Mouse (Mus musculus): ENCODE data around the gene Mypop. TPM values are rescaled to one million over a fixed set of nuclear protein-coding genes. Genes with fewer than 3 reads are reported as not detected.
A peak's percentile ranks its signal among the peaks of the same experiment; 100 is the strongest.

The Mypop gene
- polyA plus RNA-seq, 1 experiment from 2014 or later, result 4.9 TPM

DNA sequence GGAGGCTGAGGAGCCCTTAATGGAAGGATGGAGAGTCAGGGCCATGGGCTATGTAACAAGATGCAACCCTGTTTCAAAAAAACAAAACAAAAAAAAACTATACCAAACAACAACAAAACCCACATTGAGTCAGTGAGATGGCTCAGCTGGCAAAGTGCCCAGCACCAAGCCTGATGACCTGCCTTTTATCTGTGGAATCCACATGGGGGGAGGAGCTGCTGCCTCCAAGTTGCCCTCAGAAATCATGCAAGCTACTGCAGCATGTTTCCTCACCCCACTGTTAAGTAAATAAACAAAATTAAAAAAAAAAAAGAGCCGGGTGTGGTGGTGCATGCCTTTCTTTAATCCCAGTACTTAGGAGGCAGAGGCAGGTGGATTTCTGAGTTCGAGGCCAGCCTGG, 4.5 kb upstream of the Mypop start:
- 62% methylated on average over 2 of the region's 2 CpGs for WGBS
- H3K4me2 ChIP-seq (replicated peaks; ENCODE audit: low read depth, low read length), result no peak overlapping the region
- H3K9ac ChIP-seq (ENCODE audit: low read depth, low read length), result no peak overlapping the region
- ATAC-seq (ENCODE audit: low FRiP score, low TSS enrichment), result no peak
- peaks cover under 1% of the 10 kb centered on the region; the same call in 1 of the 2 replicates for H3K27me3 ChIP-seq (ENCODE audit: control insufficient read depth, insufficient read depth, low read length)
- peaks cover 2% of the 10 kb centered on the region; the same call in 1 of the 2 replicates for H3K4me1 ChIP-seq (ENCODE audit: control insufficient read depth, insufficient read depth, low read length)
- no peak overlapping the region for H3K4me3 ChIP-seq (ENCODE audit: low read length)
- H3K36me3 ChIP-seq (ENCODE audit: control insufficient read depth, insufficient read depth, low read length), result no peaks in the 10 kb centered on the region
- no peaks in the 10 kb centered on the region for H3K9me3 ChIP-seq (ENCODE audit: control insufficient read depth, low read length)
- H3K27ac ChIP-seq (ENCODE audit: low read depth, low read length), result no peak overlapping the region

DNA sequence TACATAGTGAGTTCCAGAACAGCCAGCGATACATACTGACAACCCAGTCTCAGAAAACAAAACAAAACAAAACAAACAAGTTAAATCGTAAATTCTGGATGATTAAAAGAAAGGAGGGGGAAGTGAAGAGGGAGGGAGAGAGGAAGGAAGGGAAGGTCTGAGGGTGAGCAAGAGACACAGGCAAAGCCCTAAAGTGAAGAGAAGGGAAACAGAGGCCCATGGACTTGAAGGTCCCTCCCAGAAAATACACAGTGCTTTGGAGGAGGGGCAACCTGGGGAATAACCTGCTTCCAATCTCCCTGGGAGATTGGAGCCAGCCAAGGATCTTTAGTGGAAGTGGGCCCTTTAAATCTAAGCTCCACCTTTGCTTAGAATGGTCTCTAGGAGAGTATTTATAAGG, 3.9 kb upstream of the Mypop start, which contains the start of gene Nanos2:
Nanos2 (plus strand) TSS at position 301 of the 400 bp plus-strand sequence.
- Histone ChIP-seq H3K9me3 (ENCODE audit: control insufficient read depth, low read length) (no peaks in the 10 kb centered on the region), H3K4me1 (ENCODE audit: control insufficient read depth, insufficient read depth, low read length) (peaks cover 6% of the 10 kb centered on the region; the same call in 1 of the 2 replicates), H3K4me3 (ENCODE audit: low read length) (no peak within 1 kb of the TSS), H3K27me3 (ENCODE audit: control insufficient read depth, insufficient read depth, low read length) (peaks cover 5% of the 10 kb centered on the region; the same call in 1 of the 2 replicates), H3K36me3 (ENCODE audit: control insufficient read depth, insufficient read depth, low read length) (no peaks in the 10 kb centered on the region), H3K9ac (ENCODE audit: low read depth, low read length) (no peak within 1 kb of the TSS), H3K4me2 (replicated peaks; ENCODE audit: low read depth, low read length) (no peak within 1 kb of the TSS), H3K27ac (ENCODE audit: low read depth, low read length) (no peak within 1 kb of the TSS)
- no peak for ATAC-seq (ENCODE audit: low FRiP score, low TSS enrichment)
- WGBS, result 57% methylated on average over 2 of the region's 2 CpGs

DNA sequence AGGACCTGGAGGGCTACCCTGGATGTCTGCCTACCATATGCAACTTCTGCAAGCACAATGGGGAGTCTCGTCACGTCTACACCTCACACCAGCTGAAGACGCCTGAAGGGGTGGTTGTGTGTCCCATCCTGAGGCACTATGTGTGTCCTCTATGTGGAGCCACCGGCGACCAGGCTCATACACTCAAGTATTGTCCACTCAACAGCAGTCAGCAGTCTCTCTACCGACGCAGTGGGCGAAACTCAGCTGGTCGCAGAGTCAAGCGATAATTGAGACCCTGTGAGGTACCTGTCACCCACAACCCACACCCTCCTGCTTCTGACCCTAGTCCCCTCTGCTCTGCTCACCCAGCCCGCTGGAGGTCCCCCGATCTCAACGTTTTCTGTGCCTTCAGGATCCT, 3.3 kb upstream of the Mypop start:
- no peak overlapping the region for H3K9ac ChIP-seq (ENCODE audit: low read depth, low read length)
- no peak overlapping the region for H3K4me2 ChIP-seq (replicated peaks; ENCODE audit: low read depth, low read length)
- H3K4me3 ChIP-seq (ENCODE audit: low read length), result no peak overlapping the region
- no peaks in the 10 kb centered on the region for H3K36me3 ChIP-seq (ENCODE audit: control insufficient read depth, insufficient read depth, low read length)
- WGBS, result 77% methylated on average over 13 of the region's 13 CpGs
- no peaks in the 10 kb centered on the region for H3K9me3 ChIP-seq (ENCODE audit: control insufficient read depth, low read length)
- peaks cover 6% of the 10 kb centered on the region; the same call in 1 of the 2 replicates for H3K4me1 ChIP-seq (ENCODE audit: control insufficient read depth, insufficient read depth, low read length)
- H3K27me3 ChIP-seq (ENCODE audit: control insufficient read depth, insufficient read depth, low read length), result peaks cover 8% of the 10 kb centered on the region
- no peak overlapping the region for H3K27ac ChIP-seq (ENCODE audit: low read depth, low read length)
- no peak for ATAC-seq (ENCODE audit: low FRiP score, low TSS enrichment)

DNA sequence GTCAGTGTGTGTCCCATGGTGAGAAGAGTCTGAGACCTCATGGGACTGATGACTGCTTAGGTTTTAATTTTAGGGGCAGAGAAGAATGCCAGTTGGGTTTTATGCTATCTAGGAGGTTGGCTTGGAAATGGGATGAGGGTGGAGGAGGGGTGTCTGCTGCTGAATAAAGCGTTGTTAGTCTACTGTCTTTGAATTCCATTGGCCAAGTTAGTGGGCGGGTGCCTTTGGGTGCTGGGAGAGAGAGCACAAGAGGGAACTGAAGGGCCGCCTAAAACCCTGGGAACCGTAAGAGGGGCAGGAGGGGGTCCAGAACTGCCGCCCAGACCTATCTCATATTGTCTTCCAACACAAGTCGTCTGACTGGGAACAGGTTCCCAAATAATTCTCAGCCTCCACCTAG, 2.3 kb upstream of the Mypop start:
- Histone ChIP-seq H3K9me3 (ENCODE audit: control insufficient read depth, low read length) (no peaks in the 10 kb centered on the region), H3K9ac (ENCODE audit: low read depth, low read length) (no peak overlapping the region), H3K4me2 (replicated peaks; ENCODE audit: low read depth, low read length) (no peak overlapping the region), H3K36me3 (ENCODE audit: control insufficient read depth, insufficient read depth, low read length) (0 out of 2 replicates have a peak, but pooled peaks cover 3% of the 10 kb centered on the region), H3K4me3 (ENCODE audit: low read length) (no peak overlapping the region), H3K27ac (ENCODE audit: low read depth, low read length) (no peak overlapping the region), H3K4me1 (ENCODE audit: control insufficient read depth, insufficient read depth, low read length) (peaks cover 6% of the 10 kb centered on the region; the same call in 1 of the 2 replicates), H3K27me3 (ENCODE audit: control insufficient read depth, insufficient read depth, low read length) (peaks cover 8% of the 10 kb centered on the region)
- ATAC-seq (ENCODE audit: low FRiP score, low TSS enrichment), result no peak
- WGBS, result 71% methylated on average over 6 of the region's 6 CpGs

DNA sequence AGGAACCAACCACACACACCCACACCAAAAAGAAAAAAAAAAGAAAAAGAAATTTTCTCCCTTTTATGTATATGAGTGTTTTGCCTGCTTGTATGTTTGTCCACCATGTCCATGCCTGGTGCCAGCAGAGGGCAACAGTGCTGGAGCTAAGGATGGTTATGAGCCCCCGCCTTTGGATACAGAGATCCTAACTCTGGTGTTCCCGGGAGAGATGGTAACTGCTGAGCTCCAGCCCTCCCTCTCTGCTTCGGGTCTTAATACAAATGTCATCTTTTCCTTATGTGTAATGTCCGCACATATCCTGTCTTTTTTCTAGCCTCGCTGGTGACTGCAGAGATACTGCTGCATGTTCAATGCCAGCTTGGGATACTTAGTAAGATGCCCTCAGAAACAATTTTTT, 1.1 kb upstream of the Mypop start:
- Histone ChIP-seq H3K27ac (ENCODE audit: low read depth, low read length) (peak overlapping the region; percentile 69; the same call in 1 of the 2 replicates), H3K4me2 (replicated peaks; ENCODE audit: low read depth, low read length) (peak overlapping the region; percentile 84), H3K27me3 (ENCODE audit: control insufficient read depth, insufficient read depth, low read length) (peaks cover 8% of the 10 kb centered on the region), H3K9me3 (ENCODE audit: control insufficient read depth, low read length) (no peaks in the 10 kb centered on the region), H3K4me1 (ENCODE audit: control insufficient read depth, insufficient read depth, low read length) (peaks cover 6% of the 10 kb centered on the region; the same call in 1 of the 2 replicates), H3K4me3 (ENCODE audit: low read length) (peak overlapping the region; percentile 52), H3K9ac (ENCODE audit: low read depth, low read length) (no peak overlapping the region), H3K36me3 (ENCODE audit: control insufficient read depth, insufficient read depth, low read length) (0 out of 2 replicates have a peak, but pooled peaks cover 4% of the 10 kb centered on the region)
- ATAC-seq (ENCODE audit: low FRiP score, low TSS enrichment), result no peak
- WGBS, result 13% methylated on average over 5 of the region's 5 CpGs

GRCm38 (mm10) chr7:18991660-18992293, 732 bp downstream of the Mypop start:
- peaks cover 9% of the 10 kb centered on the region; the same call in 1 of the 2 replicates for H3K4me1 ChIP-seq (ENCODE audit: control insufficient read depth, insufficient read depth, low read length)
- 0 out of 2 replicates have a peak, but pooled peaks cover 4% of the 10 kb centered on the region for H3K36me3 ChIP-seq (ENCODE audit: control insufficient read depth, insufficient read depth, low read length)
- no peaks in the 10 kb centered on the region for H3K9me3 ChIP-seq (ENCODE audit: control insufficient read depth, low read length)
- H3K27ac ChIP-seq (ENCODE audit: low read depth, low read length), result no peak overlapping the region
- peak overlapping the region; percentile 84 for H3K4me2 ChIP-seq (replicated peaks; ENCODE audit: low read depth, low read length)
- H3K9ac ChIP-seq (ENCODE audit: low read depth, low read length), result peak overlapping the region; percentile 58
- peak overlapping the region; percentile 52 for H3K4me3 ChIP-seq (ENCODE audit: low read length)
- H3K27me3 ChIP-seq (ENCODE audit: control insufficient read depth, insufficient read depth, low read length), result peaks cover 8% of the 10 kb centered on the region
- WGBS, result 1% methylated on average over 58 of the region's 59 CpGs
- peak; percentile 1; the same call in 1 of the 2 replicates for ATAC-seq (ENCODE audit: low FRiP score, low TSS enrichment)

DNA sequence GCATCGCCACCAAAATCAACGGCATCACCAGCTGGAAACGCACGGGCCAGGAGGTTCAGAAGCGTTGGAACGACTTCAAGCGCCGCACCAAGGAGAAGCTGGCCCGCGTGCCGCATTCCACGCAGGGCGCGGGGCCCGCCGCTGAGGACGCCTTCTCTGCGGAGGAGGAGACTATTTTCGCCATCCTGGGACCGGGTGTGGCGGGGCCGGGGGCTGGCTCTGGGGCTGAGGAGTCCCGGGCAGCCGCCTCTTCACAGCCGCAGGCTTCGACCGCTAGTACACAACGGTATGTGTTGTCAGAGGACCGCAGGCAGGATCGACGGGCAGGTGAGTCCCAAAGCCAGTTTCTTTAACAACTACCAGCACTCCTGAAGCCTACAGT, 1.2 kb downstream of the Mypop start:
- 0 out of 2 replicates have a peak, but pooled peaks cover 4% of the 10 kb centered on the region for H3K36me3 ChIP-seq (ENCODE audit: control insufficient read depth, insufficient read depth, low read length)
- H3K4me1 ChIP-seq (ENCODE audit: control insufficient read depth, insufficient read depth, low read length), result peaks cover 9% of the 10 kb centered on the region; the same call in 1 of the 2 replicates
- WGBS, result 3% methylated on average over 31 of the region's 31 CpGs
- H3K27me3 ChIP-seq (ENCODE audit: control insufficient read depth, insufficient read depth, low read length), result peaks cover 8% of the 10 kb centered on the region
- no peak for ATAC-seq (ENCODE audit: low FRiP score, low TSS enrichment)
- peak overlapping the region; percentile 84 for H3K4me2 ChIP-seq (replicated peaks; ENCODE audit: low read depth, low read length)
- H3K27ac ChIP-seq (ENCODE audit: low read depth, low read length), result no peak overlapping the region
- no peaks in the 10 kb centered on the region for H3K9me3 ChIP-seq (ENCODE audit: control insufficient read depth, low read length)
- peak overlapping the region; percentile 52 for H3K4me3 ChIP-seq (ENCODE audit: low read length)
- peak overlapping the region; percentile 58 for H3K9ac ChIP-seq (ENCODE audit: low read depth, low read length)

- Histone ChIP-seq H3K36me3 (ENCODE audit: control insufficient read depth, insufficient read depth, low read length) (0 out of 2 replicates have a peak, but pooled peaks cover 4% of the 10 kb centered on the region), H3K9ac (ENCODE audit: low read depth, low read length) (no peak overlapping the region), H3K27me3 (ENCODE audit: control insufficient read depth, insufficient read depth, low read length) (peaks cover 8% of the 10 kb centered on the region), H3K4me3 (ENCODE audit: low read length) (peak overlapping the region; percentile 52; the same call in 1 of the 2 replicates), H3K9me3 (ENCODE audit: control insufficient read depth, low read length) (no peaks in the 10 kb centered on the region), H3K27ac (ENCODE audit: low read depth, low read length) (no peak overlapping the region), H3K4me1 (ENCODE audit: control insufficient read depth, insufficient read depth, low read length) (peaks cover 9% of the 10 kb centered on the region; the same call in 1 of the 2 replicates), H3K4me2 (replicated peaks; ENCODE audit: low read depth, low read length) (no peak overlapping the region)
- WGBS, result 82% methylated on average over 5 of the region's 5 CpGs
- no peak for ATAC-seq (ENCODE audit: low FRiP score, low TSS enrichment)
Measured at GRCm38 (mm10) chr7:18993036-18993435, 2.0 kb downstream of the Mypop start.

GRCm38 (mm10) chr7:18998835-18999234, 7.8 kb downstream of the Mypop start:
- Histone ChIP-seq H3K4me2 (replicated peaks; ENCODE audit: low read depth, low read length) (no peak overlapping the region), H3K9me3 (ENCODE audit: control insufficient read depth, low read length) (no peaks in the 10 kb centered on the region), H3K36me3 (ENCODE audit: control insufficient read depth, insufficient read depth, low read length) (no peaks in the 10 kb centered on the region), H3K27ac (ENCODE audit: low read depth, low read length) (no peak overlapping the region), H3K27me3 (ENCODE audit: control insufficient read depth, insufficient read depth, low read length) (no peaks in the 10 kb centered on the region), H3K9ac (ENCODE audit: low read depth, low read length) (no peak overlapping the region), H3K4me3 (ENCODE audit: low read length) (no peak overlapping the region), H3K4me1 (ENCODE audit: control insufficient read depth, insufficient read depth, low read length) (peaks cover 11% of the 10 kb centered on the region)
- 45% methylated on average over 9 of the region's 9 CpGs for WGBS
- no peak for ATAC-seq (ENCODE audit: low FRiP score, low TSS enrichment)

Measured in kidney, embryonic 14.5 days (tissue).